Mouse (Mus musculus) lung, postnatal 36 days (tissue): ENCODE measurements at regions not wholly inside any gene's neighbourhood (a gene's known extent, or its start where the extent isn't known, plus 50 kb on each side); places are given as distances from the start of the nearest gene placed in this dataset.
"Not testable (repeated sequence)": the region's sequence is repeated elsewhere in the genome, so short reads cannot be mapped to it uniquely, and the experiment has no call there.

Experiments
- DNase-seq: peaks from one replicate; pipeline ENCODE4 v3.0.0; 2022; ENCODE audit warnings: mixed read lengths

DNA sequence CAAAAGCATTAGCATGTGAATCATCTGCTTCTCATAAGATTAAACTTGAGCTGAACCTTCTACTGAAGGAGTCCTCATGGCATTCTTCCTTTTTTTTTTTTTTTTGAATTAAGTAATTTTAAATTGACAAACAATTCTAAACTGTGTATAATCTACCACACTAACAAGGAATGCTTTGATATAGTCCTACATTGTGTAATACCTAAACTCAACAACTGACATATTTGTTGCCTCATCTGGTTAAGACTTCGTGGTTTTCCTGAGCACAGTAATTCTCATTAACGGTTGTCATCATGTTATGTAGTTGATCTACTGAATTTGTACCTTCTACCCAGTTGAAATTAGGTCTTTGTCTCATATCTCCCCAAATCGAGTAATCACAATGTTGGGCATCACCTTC is 83.9 kb upstream of the Hcrtr2 start:
- DNase-seq = no peak

DNA sequence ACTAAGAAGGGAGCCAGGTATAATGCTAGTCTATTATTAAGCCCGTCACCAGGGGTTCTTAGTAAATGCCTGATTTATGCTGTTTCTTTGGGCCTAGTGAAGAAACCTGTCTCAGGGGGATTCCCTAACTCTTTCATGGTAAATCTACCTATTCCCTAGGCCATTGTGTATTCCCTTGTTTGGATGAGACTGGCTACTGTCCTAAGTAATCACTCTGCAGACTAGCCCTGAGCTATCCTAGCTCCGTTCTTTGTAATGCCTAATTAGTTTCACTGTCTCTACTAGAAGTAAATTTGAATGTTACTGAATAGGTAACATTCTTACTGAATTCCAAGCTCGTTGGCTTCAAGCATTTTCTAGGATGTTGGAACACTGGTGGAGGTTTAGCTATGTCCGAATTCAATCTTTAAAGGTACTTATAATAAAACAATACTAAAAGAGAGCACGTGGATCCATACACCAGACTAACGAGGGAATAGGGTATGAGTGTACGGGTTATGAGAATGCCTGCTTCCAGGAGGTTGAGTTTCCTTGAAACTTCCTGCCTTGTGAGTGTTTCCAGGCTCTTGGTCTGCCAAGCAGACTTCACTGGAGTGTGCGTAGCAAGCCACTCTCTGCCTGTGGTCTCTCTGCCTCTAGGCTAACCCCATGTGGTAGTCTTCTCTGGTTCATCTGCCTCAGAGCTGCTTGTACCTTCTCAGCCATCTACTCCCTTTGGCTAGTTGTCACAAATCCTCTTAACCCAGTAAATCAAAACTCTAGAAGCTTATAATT is 78.4 kb upstream of the Hcrtr2 start:
- DNase-seq = not testable (repeated sequence)

DNA sequence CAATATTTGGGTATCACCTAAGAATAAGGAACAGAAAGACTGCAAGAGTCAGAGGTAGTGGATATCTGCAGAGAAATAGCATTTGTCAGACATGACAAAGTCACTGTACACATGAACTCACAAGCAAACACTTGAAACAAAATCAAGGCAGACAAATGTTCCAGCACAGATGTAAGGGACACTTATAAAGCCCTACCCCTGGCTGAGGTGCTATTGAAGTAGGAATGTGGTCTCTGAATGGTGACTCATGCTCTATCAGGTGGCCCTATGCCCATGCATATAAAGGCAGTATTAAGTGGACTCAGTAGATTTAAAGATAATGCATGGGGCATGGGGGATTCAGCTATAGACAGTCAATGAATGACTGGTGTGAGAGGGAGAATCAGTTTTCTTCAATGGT is 77.2 kb upstream of the Hcrtr2 start:
- peak; percentile 28 for DNase-seq

DNA sequence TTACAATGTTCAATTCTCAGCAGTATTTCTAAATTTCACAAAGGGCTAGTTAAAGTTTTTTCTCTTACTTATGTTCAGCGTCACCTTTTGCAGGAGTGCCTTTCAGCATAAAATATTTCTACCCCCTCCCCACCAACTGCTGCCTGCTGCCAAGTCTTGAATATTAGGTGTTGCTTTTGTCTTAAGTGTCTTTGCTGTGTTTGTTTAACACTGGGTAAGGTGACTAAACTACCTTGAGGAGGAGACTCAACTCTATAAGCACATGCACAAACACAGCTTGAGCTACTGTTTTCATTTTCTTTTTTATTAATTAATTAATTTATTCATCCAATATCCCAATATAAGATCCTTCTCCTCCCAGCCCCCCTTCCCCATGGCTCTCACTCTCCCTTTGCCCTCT is 70.1 kb upstream of the Hcrtr2 start:
- peak; percentile 4 for DNase-seq

DNA sequence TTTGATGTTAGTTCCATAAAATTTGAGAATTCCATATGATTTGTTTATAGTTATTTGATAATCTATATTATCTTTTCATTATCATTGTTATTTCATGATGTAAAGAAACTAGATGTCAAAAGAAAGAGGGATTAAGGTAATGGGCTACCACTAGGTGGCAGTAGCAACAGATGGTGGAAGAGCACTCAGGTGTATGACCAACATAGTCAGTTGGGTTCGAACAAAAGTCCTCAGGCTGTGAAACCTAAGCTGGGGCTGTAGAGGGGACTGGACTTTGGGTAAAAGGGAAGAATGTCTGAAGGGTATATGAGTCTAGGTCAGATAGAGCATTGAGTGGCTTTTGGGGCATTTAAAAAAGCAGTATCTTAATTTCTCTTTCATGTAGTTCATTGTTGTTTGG is 67.2 kb upstream of the Hcrtr2 start:
- DNase-seq = peak; percentile 71
